Mouse (Mus musculus) lung, postnatal 25 days (tissue): Measurements from ENCODE around the gene Arhgdig.
A peak's percentile ranks its signal among the peaks of the same experiment; 100 is the strongest.
"Not testable (repeated sequence)": the region's sequence is repeated elsewhere in the genome, so short reads cannot be mapped to it uniquely, and the experiment has no call there.

Experiments used
- DNase-seq: peaks from one replicate; pipeline ENCODE4 v3.0.0; 2022; ENCODE audit warnings: low spot score

The Arhgdig gene

GRCm38 (mm10) chr17:26204766-26205165 is 2.8 kb downstream of the Arhgdig start:
- DNase-seq, result no peak

GRCm38 (mm10) chr17:26203321-26203811 is 4.2 kb downstream of the Arhgdig start:
- peak; percentile 36 for DNase-seq

GRCm38 (mm10) chr17:26202737-26203136 is 4.8 kb downstream of the Arhgdig start, which contains the start of gene Rgs11:
Gene Rgs11, plus strand, starts transcription at chr17:26202951.
- peak; percentile 43 for DNase-seq

GRCm38 (mm10) chr17:26201998-26202397 is 5.6 kb downstream of the Arhgdig start:
- DNase-seq, result no peak

GRCm38 (mm10) chr17:26200831-26201705 is 6.5 kb downstream of the Arhgdig start:
- DNase-seq, result no peak

GRCm38 (mm10) chr17:26198892-26199291 is 8.7 kb downstream of the Arhgdig start, which contains the start of gene Pdia2:
Gene Pdia2, minus strand, starts transcription at chr17:26199087.
- no peak for DNase-seq

GRCm38 (mm10) chr17:26192481-26193190 is 14.9 kb downstream of the Arhgdig start:
- no peak for DNase-seq

GRCm38 (mm10) chr17:26191486-26191885 is 16.1 kb downstream of the Arhgdig start:
- DNase-seq, result not testable (repeated sequence)

GRCm38 (mm10) chr17:26188091-26188805 is 19.3 kb downstream of the Arhgdig start:
- DNase-seq, result no peak

- DNase-seq, result no peak
Measured at GRCm38 (mm10) chr17:26187592-26187991, 20.0 kb downstream of the Arhgdig start.

- no peak for DNase-seq
Measured at GRCm38 (mm10) chr17:26181179-26181578, 26.4 kb downstream of the Arhgdig start.

- no peak for DNase-seq
Measured at GRCm38 (mm10) chr17:26178611-26179010, 29.0 kb downstream of the Arhgdig start.

- DNase-seq, result not testable (repeated sequence)
Measured at GRCm38 (mm10) chr17:26175248-26175647, 32.3 kb downstream of the Arhgdig start.

GRCm38 (mm10) chr17:26168039-26168438 is 39.5 kb downstream of the Arhgdig start:
- peak; percentile 61 for DNase-seq

- DNase-seq, result no peak
Measured at GRCm38 (mm10) chr17:26162736-26163135, 44.9 kb downstream of the Arhgdig start.

- DNase-seq, result no peak
Measured at GRCm38 (mm10) chr17:26151886-26152630, 55.5 kb downstream of the Arhgdig start.
